Mouse (Mus musculus) myocyte (in vitro differentiated cells): ENCODE data around the gene Ric1. TPM values are rescaled to one million over a fixed set of nuclear protein-coding genes. Genes with fewer than 3 reads are reported as not detected.
A peak's percentile ranks its signal among the peaks of the same experiment; 100 is the strongest.

Experiments
- H3K27me3 ChIP-seq: one replicate; pipeline ENCODE4 v1.6.1; 2011; ENCODE audit not compliant: control insufficient read depth, insufficient read depth, insufficient read length
- H3K36me3 ChIP-seq: one replicate; pipeline ENCODE4 v1.6.1; 2011; ENCODE audit not compliant: control insufficient read depth, insufficient read depth
- H3K4me2 ChIP-seq: one replicate; pipeline ENCODE4 v1.6.1; 2011; ENCODE audit warnings: low read depth, control low read depth
- H3K4me3 ChIP-seq: one replicate; pipeline ENCODE4 v1.5.1; 2011; ENCODE audit warnings: mild to moderate bottlenecking, control low read depth, moderate library complexity
- H3K79me2 ChIP-seq: one replicate; pipeline ENCODE4 v1.6.1; 2011; ENCODE audit not compliant: control insufficient read depth, insufficient read depth
- H3ac ChIP-seq: one replicate; pipeline ENCODE4 v1.6.1; 2011; ENCODE audit not compliant: control insufficient read depth, insufficient read length
- CEBPB ChIP-seq: IDR thresholded peaks from 2 replicates; pipeline ENCODE4 v1.6.1; 2011; ENCODE audit warnings: mild to moderate bottlenecking, moderate library complexity; ENCODE audit not compliant: poor library complexity, insufficient read depth, severe bottlenecking
- E2F4 ChIP-seq: IDR thresholded peaks from one replicate; pipeline ENCODE4 v1.6.1; 2011; ENCODE audit warnings: mild to moderate bottlenecking, control low read depth, moderate library complexity; ENCODE audit not compliant: insufficient read depth
- MAX ChIP-seq: IDR thresholded peaks from one replicate; pipeline ENCODE4 v1.6.1; 2011; ENCODE audit warnings: low read depth, mild to moderate bottlenecking, control low read depth
- MYOD1 ChIP-seq, 3 experiments: IDR thresholded peaks; one replicate each; pipeline ENCODE4 v1.6.1; 2011; ENCODE audit warnings: control low read depth in 2 of 3, low read depth in 2 of 3, mild to moderate bottlenecking in 2 of 3, moderate library complexity in 1 of 3; ENCODE audit not compliant: insufficient read length in 2 of 3, control insufficient read depth in 1 of 3
- MYOG ChIP-seq, 3 experiments: IDR thresholded peaks; one replicate each; pipeline ENCODE4 v1.6.1; 2011; ENCODE audit warnings: control low read depth in 2 of 3, low read depth in 2 of 3, mild to moderate bottlenecking in 2 of 3; ENCODE audit not compliant: insufficient read length in 2 of 3, control insufficient read depth in 1 of 3, insufficient read depth in 1 of 3
- POLR2A ChIP-seq: IDR thresholded peaks from one replicate; pipeline ENCODE4 v1.6.1; 2011; ENCODE audit warnings: low read depth, mild to moderate bottlenecking, control low read depth, moderate library complexity; ENCODE audit not compliant: insufficient read length
- POLR2AphosphoS2 ChIP-seq: IDR thresholded peaks from one replicate; pipeline ENCODE4 v1.6.1; 2011; ENCODE audit warnings: low read depth, control low read depth; ENCODE audit not compliant: insufficient read length
- REST ChIP-seq: IDR thresholded peaks from one replicate; pipeline ENCODE4 v1.6.1; 2011; ENCODE audit warnings: mild to moderate bottlenecking, control low read depth, moderate library complexity; ENCODE audit not compliant: insufficient read depth, insufficient read length
- SRF ChIP-seq: IDR thresholded peaks from one replicate; pipeline ENCODE4 v1.6.1; 2011; ENCODE audit warnings: low read depth; ENCODE audit not compliant: control insufficient read depth, insufficient read length
- TCF12 ChIP-seq: IDR thresholded peaks from one replicate; pipeline ENCODE4 v1.6.1; 2011; ENCODE audit warnings: mild to moderate bottlenecking, control low read depth; ENCODE audit not compliant: poor library complexity, insufficient read depth, severe bottlenecking
- TCF3 ChIP-seq: IDR thresholded peaks from one replicate; pipeline ENCODE4 v1.6.1; 2011; ENCODE audit warnings: low read depth, control low read depth; ENCODE audit not compliant: insufficient read length
- USF1 ChIP-seq: IDR thresholded peaks from one replicate; pipeline ENCODE4 v1.6.1; 2011; ENCODE audit warnings: low read depth, mild to moderate bottlenecking, control low read depth, moderate library complexity
- polyA plus RNA-seq: library from polyadenylated mRNA; unstranded; fragments of >200 nt; fragmentation: generic; extraction: Trizol; gene quantifications from one replicate; pipeline ENCODE4 v1.2.1, GENCODE M21; 2012; ENCODE audit warnings: missing spikeins

Gene Ric1
- polyA plus RNA-seq, 1 experiment, result 7.2 TPM

- H3K36me3 ChIP-seq, result no peaks in the 10 kb centered on the region
- no peak overlapping the region for H3K4me3 ChIP-seq
- no peaks in the 10 kb centered on the region for H3K27me3 ChIP-seq
Observed at GRCm38 (mm10) chr19:29641510-29641909, 119.4 kb downstream of the Ric1 start.

GRCm38 (mm10) chr19:29642211-29642610 is 120.1 kb downstream of the Ric1 start:
- Histone ChIP-seq H3K4me3 (no peak overlapping the region), H3K79me2 (no peaks in the 10 kb centered on the region), H3K4me2 (no peak overlapping the region), H3ac (no peak overlapping the region), H3K36me3 (no peaks in the 10 kb centered on the region), H3K27me3 (no peaks in the 10 kb centered on the region)
- TF ChIP-seq CEBPB (no peak), MYOG (IDR thresholded peaks at IDR 0.05; ENCODE audit: control insufficient read depth in 1 of 3, insufficient read depth in 1 of 3, insufficient read length in 2 of 3, low read depth in 2 of 3) (no peak), E2F4 (no peak), TCF3 (no peak), USF1 (no peak), REST (no peak), MYOD1 (IDR thresholded peaks at IDR 0.05; ENCODE audit: control insufficient read depth in 1 of 3, insufficient read length in 2 of 3, low read depth in 2 of 3) (no peak), POLR2AphosphoS2 (no peak), SRF (no peak), TCF12 (no peak), POLR2A (no peak), MAX (no peak)

More at GRCm38 (mm10) chr19:29641510-29641909, 119.4 kb downstream of the Ric1 start:
- Histone ChIP-seq H3ac (no peak overlapping the region), H3K79me2 (no peaks in the 10 kb centered on the region), H3K4me2 (peak overlapping the region; percentile 76)
- TF ChIP-seq MAX, result no peak
- TF ChIP-seq TCF3, result no peak
- no peak for TF ChIP-seq CEBPB
- TF ChIP-seq MYOG (IDR thresholded peaks at IDR 0.05; ENCODE audit: control insufficient read depth in 1 of 3, insufficient read depth in 1 of 3, insufficient read length in 2 of 3, low read depth in 2 of 3), result no peak
- no peak for TF ChIP-seq POLR2A
- TF ChIP-seq POLR2AphosphoS2, result no peak
- TF ChIP-seq MYOD1 (IDR thresholded peaks at IDR 0.05; ENCODE audit: control insufficient read depth in 1 of 3, insufficient read length in 2 of 3, low read depth in 2 of 3), result no peak
- no peak for TF ChIP-seq SRF
- no peak for TF ChIP-seq TCF12
- no peak for TF ChIP-seq USF1
- TF ChIP-seq REST, result no peak
- TF ChIP-seq E2F4, result no peak

GRCm38 (mm10) chr19:29643194-29643922 is 121.3 kb downstream of the Ric1 start:
- Histone ChIP-seq H3K4me2 (no peak overlapping the region), H3ac (no peak overlapping the region), H3K79me2 (no peaks in the 10 kb centered on the region), H3K27me3 (no peaks in the 10 kb centered on the region), H3K4me3 (no peak overlapping the region), H3K36me3 (no peaks in the 10 kb centered on the region)
- TF ChIP-seq POLR2AphosphoS2 (no peak), USF1 (no peak), TCF12 (no peak), SRF (no peak), MYOD1 (IDR thresholded peaks at IDR 0.05; ENCODE audit: control insufficient read depth in 1 of 3, insufficient read length in 2 of 3, low read depth in 2 of 3) (no peak), E2F4 (no peak), TCF3 (no peak), MYOG (IDR thresholded peaks at IDR 0.05; ENCODE audit: control insufficient read depth in 1 of 3, insufficient read depth in 1 of 3, insufficient read length in 2 of 3, low read depth in 2 of 3) (no peak), POLR2A (no peak), CEBPB (no peak), MAX (no peak), REST (no peak)

- Histone ChIP-seq H3K79me2 (no peaks in the 10 kb centered on the region), H3ac (no peak overlapping the region), H3K36me3 (no peaks in the 10 kb centered on the region), H3K27me3 (no peaks in the 10 kb centered on the region), H3K4me3 (no peak overlapping the region), H3K4me2 (no peak overlapping the region)
- TF ChIP-seq POLR2A, result no peak
- no peak for TF ChIP-seq MYOG (IDR thresholded peaks at IDR 0.05; ENCODE audit: control insufficient read depth in 1 of 3, insufficient read depth in 1 of 3, insufficient read length in 2 of 3, low read depth in 2 of 3)
- TF ChIP-seq E2F4, result no peak
- TF ChIP-seq MAX, result no peak
- TF ChIP-seq TCF12, result no peak
- TF ChIP-seq REST, result no peak
Observed at GRCm38 (mm10) chr19:29644747-29645146, 122.7 kb downstream of the Ric1 start.
